Mouse (Mus musculus) naive thymus-derived CD4-positive, alpha-beta T cell, adult 2 months (primary cell): ENCODE results near the gene Slc4a5.
"Not testable (repeated sequence)": the region's sequence is repeated elsewhere in the genome, so short reads cannot be mapped to it uniquely, and the experiment has no call there.

Experiments used
- DNase-seq: peaks from one replicate; pipeline ENCODE4 v3.0.0-alpha.2; 2011; ENCODE audit warnings: low read depth

The Slc4a5 gene

DNA sequence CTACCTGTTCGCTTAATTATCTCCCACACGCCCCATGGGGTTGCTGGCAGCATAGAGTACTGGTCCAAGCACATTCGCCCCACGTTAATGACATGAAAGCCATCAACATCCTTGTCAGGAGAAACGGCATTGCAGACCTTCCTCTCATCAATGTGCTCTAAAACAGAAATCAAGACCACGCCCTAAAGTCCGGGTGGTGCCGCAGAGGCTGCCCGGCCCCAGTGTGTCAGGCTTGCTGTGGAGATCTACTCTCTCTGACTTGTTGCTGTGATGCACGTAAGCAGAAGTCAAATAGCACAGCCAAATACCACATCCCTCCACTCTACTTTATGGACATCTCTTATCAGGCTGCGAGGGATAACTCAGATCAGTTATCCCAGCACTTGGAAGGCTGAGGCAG is 91.6 kb downstream of the Slc4a5 start:
- DNase-seq: no peak

DNA sequence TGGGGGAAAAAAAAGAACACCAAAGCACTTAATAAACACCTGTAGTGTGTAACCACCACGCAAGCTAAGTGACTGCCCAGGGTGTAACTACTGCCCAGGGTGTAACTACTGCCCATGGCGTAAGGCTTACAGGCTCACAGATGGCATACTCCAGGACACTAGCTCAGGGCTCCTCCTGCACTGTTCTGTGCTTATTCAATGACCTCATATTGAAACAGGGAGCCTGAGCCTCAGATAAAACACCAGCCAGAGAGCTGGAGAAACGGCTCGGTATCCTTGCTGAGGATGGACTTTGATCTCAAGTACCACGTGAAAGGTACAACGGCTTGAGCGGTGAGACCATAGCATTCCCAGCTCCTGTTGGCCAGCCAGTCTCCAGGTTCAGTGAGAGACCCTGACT is 92.4 kb downstream of the Slc4a5 start:
- DNase-seq: peak; percentile 56

DNA sequence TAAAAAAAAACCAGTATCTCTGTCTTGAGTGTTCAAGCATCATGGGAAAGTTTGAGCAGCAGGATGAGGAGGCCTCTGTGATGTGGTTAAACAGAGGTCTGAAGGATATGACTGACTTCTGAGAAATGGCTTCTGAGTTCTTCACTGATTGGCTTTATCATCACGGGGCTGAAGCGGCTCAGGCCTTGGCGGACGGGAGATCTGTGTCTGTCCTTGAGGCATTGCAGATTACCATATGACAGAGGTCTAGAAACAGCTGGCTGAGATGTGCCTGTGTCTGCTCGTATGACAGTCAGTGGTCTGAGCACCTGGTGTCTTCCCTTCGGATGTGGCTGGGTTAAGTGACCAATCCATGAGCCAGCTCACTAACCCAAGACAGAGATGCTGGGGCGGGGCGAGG is 92.9 kb downstream of the Slc4a5 start:
- DNase-seq: peak; percentile 77

DNA sequence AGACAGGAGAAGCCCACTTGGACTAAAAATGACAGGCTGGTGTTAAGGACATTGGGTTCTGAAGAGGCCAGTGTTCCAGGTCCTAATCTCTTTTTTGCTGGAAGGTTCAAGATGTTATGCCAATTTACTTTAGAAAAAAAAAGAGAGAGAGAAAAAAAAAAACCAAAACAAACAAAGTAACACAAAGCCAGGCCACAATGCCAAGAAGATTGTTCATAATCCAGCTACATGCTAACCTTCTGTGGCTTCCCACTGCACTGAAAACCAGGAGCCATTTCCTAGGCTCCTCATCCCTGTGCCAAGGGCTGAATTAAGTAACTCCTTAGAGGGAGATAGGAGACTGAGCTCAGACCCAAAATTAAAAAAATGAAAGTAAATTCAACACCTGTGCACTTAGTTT is 95.7 kb downstream of the Slc4a5 start:
- DNase-seq: no peak

DNA sequence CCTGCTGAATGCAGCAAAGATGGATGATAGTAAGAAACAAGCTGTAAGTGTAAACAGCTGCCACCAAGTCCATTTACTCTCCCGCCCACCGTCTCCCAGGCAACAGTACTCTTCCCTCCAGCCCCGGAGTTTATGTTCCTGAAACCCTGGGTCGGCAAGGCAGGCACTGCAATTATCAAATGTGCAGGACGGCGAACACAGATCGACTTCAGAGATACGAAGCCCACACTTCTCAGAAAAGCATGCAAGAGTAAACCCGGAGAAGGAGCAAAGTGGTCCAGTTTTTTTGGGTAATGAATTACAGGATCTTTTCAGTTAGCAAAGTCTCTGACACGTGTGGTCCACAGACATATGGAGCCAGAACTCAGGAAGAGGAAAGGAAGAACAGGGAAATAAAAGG is 96.4 kb downstream of the Slc4a5 start:
- DNase-seq: no peak

DNA sequence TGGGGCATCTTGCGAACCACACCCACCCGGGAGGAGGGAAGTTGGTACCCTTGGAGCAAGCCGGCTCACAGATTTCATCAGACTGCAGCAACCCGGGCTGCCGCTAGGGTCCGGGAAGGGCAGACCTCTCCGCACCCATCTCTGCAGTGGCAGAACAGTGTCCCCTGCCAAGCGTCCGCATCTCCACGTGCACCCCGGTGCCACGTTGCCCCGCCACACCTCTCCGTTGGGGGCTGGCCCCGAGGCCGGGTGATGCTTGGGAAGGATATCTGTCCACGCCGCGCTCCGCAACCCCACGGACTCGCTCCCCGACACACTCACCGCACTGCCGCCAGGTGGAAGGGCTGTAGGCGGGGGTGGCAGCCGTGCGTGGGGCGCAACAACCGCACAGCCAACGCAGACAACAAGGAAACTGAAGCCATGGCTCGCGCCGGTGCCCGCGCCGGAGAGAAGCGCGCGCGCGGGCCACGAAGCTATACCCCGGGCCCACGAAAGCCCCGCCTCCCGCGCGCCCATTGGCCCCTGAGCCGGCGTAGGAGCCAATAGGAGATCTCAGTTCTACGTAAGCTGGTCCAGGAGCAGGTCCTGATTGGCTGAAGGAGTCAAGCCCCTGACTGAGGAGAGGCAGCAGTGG is 97.6 kb downstream of the Slc4a5 start:
- DNase-seq: peak; percentile 91

DNA sequence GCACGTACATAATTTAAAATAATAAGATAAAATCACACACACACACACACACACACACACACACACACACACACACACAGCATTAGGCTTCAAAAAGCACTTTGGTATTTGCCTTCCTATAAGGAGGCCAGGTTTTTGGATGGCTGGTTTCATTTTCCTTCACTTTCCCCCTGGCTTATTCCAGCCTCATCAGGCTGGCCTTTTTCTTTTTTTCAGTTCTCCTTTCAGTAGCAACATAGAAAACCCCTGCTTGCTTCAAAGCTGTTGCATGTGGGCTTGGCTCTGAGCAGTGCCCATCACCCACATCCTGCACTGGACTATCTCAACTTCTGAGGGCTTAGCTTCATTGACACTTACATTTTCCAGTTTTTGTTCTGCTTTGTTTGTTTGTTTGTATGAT is 102.3 kb downstream of the Slc4a5 start:
- peak; percentile 49 for DNase-seq

DNA sequence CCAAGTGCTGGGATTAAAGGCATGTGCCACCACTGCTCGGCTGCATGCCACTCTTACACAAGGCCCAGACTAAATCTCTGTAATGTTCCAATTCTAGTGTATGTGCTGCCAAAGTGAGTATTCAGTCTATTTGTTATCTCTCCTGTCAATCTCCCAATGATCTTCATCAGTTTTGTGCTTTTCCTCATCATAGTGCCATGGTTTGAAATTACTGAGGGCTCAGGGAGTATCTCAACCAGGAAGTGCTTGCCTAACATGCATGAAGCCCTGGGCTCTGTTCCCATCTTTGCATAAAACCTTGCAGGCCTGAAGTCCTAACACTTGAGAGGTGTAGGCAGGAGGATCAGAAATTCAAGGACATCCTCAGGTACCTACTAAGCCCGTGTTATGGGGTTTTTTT is 103.2 kb downstream of the Slc4a5 start:
- no peak for DNase-seq

DNA sequence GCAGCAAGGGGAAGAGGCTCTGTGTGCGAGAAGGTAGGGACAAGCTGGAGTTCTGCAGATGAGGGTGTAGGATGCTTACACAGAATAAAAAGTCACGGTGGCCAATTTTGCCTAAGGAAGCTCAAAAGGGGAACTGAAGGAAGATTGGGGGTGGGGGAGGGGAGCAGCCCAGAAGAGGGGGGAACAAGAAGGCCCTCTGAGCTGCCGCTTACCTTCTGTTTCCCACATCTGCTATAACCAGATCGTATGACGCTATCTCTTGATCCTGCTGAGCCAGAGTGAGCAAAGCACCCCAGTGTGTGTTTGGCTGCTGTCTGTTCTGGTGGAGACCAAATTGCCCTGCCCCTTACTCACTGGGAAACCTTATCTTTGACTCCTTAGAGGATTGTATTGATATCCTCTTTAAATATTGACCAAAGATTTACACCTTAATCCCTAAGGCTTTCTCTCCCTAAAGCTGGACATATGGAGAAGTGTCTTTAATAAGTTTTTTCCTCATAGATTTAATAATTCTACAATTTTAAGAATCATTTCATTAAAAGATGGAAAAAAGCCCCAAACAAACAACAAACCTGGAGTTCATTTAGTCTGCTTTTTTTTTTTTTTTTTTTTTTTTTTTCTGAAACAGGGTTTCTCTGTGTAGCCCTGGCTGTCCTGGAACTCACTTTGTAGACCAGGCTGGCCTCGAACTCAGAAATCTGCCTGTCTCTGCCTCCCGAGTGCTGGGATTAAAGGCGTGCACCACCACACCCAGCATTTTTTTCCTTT is 104.2 kb downstream of the Slc4a5 start:
- DNase-seq: no peak

DNA sequence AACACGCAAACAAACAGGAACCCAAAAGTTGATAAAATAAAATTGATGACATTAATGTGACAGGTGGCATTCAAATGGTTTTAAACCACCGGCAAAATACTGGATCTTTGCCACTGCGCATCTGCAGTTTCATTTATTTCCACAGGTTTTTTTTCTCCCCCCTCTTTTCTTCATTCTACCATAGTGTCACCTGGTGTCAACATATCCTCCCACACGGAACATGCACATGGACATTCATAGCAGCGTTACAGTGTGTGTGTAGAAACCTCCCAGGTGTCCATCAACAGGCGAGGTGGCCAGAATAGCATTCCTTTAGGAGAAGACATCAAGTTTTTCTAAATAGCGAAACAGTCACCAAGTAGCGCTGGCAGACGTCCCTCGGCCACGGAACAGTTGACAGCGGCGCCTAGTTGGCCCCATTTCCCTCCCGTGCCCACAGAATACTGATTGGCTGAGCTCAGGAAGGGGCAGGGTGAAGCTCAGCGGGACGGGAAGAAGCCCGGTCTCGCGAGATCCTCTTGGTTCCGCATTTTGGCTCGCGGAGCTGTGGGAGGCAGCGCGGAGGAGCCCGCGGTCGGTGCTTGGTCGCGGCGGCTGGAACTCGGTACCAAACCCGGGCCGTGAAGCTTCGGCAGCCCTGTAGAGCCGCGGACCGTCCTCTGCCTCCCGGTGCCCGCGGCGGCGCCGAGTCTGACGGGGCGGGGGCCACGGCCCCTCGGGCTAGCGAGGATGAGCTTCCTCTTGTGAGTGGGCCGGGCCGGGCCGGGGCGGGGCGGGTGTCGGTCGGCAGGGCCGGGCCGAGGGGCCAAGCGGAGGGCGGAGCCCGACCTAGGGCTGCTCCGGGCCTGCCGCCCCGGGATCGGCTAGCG is 106.1 kb downstream of the Slc4a5 start, which contains the start of the genes Mthfd2 and Mob1a:
Mthfd2 (minus strand) TSS at position 384 of the 869 bp plus-strand sequence.
Mob1a (plus strand) TSS at position 492 of the 869 bp plus-strand sequence.
- peak; percentile 96 for DNase-seq

DNA sequence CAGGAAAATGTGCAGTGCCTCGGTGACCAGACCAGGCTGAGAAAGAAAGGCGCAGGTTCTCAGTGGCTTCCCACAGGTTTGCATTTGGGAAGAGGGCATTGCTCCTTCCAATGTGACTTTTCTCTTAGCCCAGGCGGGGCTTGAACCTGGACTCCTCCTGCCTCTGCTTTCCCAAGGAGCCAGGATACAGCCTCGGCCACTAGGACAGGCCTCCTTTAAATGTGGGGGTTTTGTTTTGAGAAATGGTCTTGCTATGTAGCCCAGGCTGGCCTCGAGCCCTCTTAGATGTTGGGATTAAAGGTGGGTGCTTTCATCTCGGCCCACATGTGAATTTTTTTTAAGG is 106.7 kb downstream of the Slc4a5 start:
- no peak for DNase-seq

DNA sequence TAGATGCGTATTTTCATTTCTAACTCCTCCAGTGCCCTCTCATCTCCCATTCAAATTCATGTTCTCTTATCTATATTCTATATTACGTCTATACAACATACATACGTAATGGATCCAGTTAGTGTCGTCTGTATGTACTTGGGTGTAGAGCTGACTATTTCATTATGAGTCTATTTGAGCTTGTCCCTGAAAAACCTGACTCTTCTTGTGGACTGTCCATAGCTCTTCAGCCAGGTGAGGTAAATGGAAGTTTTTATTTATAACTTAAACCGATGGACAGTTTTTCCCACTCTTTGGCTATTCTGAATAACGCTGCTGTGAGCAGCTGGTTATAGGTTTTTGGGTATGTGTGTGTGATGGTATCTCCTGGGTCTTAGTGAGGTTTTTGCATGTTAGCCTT is 107.1 kb downstream of the Slc4a5 start:
- peak; percentile 26 for DNase-seq

DNA sequence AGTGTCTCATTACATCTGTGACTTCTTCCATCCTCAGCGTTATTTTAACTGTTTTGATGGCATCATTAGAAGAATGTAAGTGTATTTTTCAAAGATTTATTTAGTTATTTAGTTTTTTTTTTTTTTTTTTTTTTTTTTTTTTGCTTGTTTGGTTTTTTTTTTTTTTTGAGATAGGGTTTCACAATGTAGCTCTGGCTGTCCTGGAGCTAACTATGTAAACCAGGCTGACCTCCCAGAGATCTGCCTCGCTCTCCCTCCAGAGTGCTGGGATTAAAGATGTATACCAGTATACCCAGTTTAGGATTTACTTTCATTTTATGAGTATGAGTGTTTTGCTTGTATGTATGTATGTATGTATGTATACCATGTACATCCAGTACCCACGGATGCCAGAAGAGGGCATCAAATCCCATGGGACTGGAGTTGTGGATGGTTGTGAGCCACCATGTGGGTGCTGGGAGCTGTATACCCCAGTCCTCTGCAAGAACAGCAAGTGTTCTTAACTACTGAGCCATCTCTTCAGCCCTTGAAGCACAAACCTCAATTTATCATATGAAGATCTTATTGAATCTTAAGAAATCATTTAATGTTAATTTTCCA is 108.1 kb downstream of the Slc4a5 start:
- no peak for DNase-seq

DNA sequence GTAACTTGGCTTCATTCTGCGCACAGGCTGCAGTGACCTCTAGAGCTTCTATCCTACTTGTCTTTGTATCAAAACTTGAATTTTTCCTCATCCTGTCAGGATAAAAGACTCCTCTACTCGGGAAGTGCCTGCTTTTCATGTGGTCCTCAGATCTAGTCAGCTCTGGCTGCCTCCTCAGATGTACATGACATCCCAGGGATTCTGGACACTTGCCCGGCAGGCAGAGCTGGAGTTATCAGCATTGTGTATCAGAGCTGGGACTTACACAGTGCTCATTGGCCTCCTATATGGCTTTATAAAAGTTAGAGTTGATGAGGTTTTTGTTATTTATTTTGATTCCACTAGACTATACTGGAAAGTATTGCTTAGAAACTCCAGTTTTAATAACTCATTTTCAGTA is 121.8 kb downstream of the Slc4a5 start:
- no peak for DNase-seq

DNA sequence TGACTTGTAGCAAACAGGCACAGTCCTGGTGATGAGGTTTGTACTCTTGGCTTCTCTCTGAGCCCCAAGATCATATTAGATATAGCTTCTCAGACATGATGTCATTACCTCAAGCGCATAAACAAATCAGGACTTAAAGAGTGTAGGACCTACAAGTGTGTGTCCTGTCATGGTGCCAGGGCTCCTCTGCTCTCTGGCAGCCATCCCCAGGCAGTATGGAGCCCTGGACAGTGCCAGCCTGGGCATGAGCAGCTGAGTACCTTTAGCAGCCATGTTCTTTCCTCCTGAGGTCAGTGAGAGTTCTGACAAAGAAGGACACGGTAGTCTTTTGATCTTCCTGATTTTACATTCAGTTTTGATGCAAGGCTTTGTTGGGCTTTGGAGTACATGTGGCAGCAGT is 123.3 kb downstream of the Slc4a5 start:
- no peak for DNase-seq

DNA sequence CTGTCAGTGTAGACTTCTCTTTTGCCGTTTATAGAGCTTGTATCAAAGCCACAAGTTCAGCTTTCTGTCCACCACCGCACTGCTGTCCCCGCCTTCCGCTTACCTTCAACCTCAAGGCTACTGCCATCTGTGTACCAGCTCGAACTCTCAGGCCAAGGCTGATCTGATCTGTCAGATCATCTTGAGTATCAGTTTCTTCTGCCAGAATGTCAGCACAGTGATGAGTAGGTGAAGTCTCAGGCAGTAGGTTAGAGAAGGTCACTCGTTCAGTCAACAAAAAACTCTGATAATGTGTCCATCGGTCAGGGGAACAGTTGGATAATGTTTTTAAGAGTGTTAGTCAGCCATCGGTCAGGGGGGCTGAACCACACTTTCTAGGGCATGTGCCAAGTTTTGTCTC is 125.7 kb downstream of the Slc4a5 start:
- not testable (repeated sequence) for DNase-seq

DNA sequence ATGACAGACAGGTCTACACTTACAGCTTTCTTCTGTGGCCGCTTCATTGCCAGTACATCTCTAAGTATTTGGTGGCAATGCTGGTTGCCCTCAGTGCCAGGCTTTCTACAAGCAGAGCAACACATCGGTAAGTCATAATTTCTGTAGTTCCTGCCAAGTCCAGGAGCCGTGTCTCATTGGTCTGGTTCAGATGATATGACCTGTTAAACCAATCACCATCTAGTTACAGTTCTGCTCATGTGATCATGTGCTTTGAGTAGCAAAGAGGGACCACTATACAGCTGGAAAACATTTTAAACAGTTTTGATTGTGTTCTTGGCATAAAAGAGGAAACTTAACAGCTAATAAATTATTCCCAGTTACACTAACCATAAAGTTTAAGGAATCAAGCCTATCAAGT is 128.3 kb downstream of the Slc4a5 start:
- DNase-seq: no peak

DNA sequence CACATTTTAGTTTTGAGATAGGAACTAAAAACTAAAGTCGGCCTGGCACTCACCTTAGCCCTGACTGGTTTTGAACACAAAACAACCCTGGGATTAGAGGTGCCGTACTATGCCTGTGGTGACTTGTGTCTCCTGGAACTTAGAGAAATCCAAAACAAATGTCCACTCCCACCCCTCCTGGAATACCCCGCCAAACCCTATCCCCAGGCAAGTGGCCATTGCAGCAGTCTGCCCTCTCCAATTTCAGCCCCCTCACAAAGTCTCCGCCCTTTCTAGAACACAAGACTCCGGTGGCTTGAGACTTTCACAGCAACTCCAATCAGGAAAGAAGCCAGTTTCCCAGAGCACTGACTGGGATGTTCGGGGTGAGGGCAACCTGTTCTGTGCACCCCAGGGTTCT is 129.2 kb downstream of the Slc4a5 start, which contains the start of gene Bola3:
Bola3 (plus strand) TSS at position 275 of the 400 bp plus-strand sequence.
- DNase-seq: no peak

DNA sequence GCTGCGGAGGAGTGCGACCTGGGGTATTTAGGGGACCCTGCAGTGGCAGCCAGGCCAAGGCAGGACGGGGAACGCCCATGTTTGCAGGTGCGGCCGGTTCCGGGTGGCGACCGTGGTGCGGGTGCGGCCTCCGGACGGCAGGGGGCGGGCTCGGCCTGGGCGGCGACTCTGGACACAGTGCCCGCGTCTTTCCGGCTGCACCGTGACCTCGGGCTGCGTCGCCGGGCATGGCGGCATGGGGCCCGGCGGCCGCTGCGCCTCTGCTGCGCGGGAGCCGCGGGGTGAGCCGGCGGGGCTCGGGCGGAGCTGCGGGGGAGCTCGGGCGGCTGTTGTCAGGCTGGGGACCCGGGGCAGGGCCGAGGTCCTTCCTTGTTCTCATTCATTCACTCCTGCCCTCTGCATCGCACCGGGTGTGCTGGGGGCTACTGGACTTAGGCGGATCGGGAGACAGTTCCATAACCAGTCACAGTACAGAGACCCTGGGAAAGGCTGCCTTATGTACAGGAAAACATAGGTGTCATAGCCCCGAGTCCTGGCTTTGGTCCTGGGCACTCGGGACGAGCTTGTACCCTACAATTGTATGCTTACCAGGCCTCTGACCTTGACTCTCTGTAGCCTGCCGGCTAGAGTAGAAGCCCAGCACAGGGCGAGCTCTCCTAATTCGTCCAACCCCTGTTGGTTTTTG is 129.8 kb downstream of the Slc4a5 start:
- DNase-seq: peak; percentile 88

DNA sequence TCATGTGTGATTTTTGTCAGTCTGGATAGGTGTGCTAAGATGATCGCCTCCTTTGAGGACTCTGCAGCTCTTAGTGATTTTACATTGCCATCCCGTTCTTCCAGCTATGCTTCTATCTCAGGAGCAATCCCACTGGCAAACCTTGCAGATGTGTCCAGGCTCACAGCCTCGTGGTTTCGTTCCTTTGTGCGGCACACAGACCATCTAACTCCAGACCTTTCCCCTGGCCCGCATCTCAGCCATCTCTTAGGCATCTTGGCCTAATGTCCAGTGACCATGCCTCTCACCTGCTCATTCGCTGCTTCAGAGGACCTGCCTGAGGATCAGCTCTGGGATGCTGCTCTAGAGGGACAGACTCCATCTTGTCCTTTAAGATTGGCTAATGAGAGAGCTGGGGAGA is 130.5 kb downstream of the Slc4a5 start:
- DNase-seq: no peak

DNA sequence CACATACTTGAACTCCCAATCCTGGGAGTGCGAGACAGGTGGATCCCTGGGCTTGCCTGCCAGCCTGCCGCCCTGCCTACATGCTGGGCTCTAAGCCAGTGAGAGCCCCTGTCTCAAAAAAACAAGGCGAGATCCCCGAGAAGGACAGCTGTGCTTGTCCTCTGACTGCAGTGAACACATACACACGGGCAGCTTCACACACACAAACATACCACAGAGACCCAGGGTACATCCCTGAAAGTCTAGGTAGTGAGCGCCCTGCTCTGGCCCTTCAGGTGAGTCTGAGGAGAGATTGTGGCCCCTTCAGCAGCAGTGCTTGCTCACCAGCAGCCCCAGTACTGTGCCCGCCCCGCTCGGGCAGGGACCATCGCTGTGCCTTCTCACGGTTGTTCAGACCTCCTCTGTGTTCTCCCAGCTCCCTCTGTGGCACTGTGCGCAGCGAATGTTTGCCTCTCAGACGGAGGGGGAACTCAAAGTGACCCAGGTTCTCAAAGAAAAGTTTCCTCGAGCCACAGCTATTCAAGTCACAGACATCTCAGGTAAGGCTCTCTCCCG is 131.3 kb downstream of the Slc4a5 start:
- no peak for DNase-seq
